Mouse (Mus musculus) hindbrain, embryonic 12.5 days (tissue): ENCODE results near the gene Gtf3c5. TPM values are rescaled to one million over a fixed set of nuclear protein-coding genes. Genes with fewer than 3 reads are reported as not detected.

Experiments used
- ATAC-seq: fragments of 200-750 bp; cut with Nextera tagmentation; 2 replicates; pipeline ENCODE4 v1.8.0; 2017; ENCODE audit warnings: moderate TSS enrichment; ENCODE audit not compliant: low FRiP score
- H3K27ac ChIP-seq: fragments of 300-500 bp; sonication (generic); 2 replicates; pipeline ENCODE4 v1.5.1; 2016; ENCODE audit warnings: mild to moderate bottlenecking
- H3K27me3 ChIP-seq: fragments of 300-500 bp; sonication (generic); 2 replicates; pipeline ENCODE4 v1.6.1; 2016; ENCODE audit warnings: mild to moderate bottlenecking
- H3K36me3 ChIP-seq: fragments of 300-500 bp; sonication (generic); 2 replicates; pipeline ENCODE4 v1.6.1; 2016; ENCODE audit warnings: mild to moderate bottlenecking
- H3K4me1 ChIP-seq: fragments of 300-500 bp; sonication (generic); 2 replicates; pipeline ENCODE4 v1.6.1; 2016
- H3K4me2 ChIP-seq: fragments of 300-500 bp; sonication (generic); replicated peaks from 2 replicates; pipeline ENCODE4 v1.6.1; 2016; ENCODE audit warnings: mild to moderate bottlenecking
- H3K4me3 ChIP-seq: fragments of 300-500 bp; sonication (generic); 2 replicates; pipeline ENCODE4 v1.5.1; 2016; ENCODE audit warnings: mild to moderate bottlenecking
- H3K9ac ChIP-seq: fragments of 300-500 bp; sonication (generic); 2 replicates; pipeline ENCODE4 v1.6.1; 2016; ENCODE audit warnings: mild to moderate bottlenecking, moderate library complexity
- H3K9me3 ChIP-seq: fragments of 300-500 bp; sonication (generic); replicated peaks from 2 replicates; pipeline ENCODE4 v1.6.1; 2016; ENCODE audit warnings: mild to moderate bottlenecking
- WGBS: fragments of 180-500 bp; shearing (Covaris S2); methylation state at CpG from one replicate; pipeline ENCODE4 v1.1.7; 2016; 5-methylcytosine and 5-hydroxymethylcytosine counted together
- polyA plus RNA-seq: library from polyadenylated mRNA; unstranded; fragments of >200 nt; fragmentation: Nextera tagmentation; extraction: Ambion mirVana; gene quantifications from 2 replicates; pipeline ENCODE4 v1.2.1, GENCODE M21; 2016

Gtf3c5 gene
- polyA plus RNA-seq, 1 experiment from 2014 or later, result 50.0 TPM

DNA sequence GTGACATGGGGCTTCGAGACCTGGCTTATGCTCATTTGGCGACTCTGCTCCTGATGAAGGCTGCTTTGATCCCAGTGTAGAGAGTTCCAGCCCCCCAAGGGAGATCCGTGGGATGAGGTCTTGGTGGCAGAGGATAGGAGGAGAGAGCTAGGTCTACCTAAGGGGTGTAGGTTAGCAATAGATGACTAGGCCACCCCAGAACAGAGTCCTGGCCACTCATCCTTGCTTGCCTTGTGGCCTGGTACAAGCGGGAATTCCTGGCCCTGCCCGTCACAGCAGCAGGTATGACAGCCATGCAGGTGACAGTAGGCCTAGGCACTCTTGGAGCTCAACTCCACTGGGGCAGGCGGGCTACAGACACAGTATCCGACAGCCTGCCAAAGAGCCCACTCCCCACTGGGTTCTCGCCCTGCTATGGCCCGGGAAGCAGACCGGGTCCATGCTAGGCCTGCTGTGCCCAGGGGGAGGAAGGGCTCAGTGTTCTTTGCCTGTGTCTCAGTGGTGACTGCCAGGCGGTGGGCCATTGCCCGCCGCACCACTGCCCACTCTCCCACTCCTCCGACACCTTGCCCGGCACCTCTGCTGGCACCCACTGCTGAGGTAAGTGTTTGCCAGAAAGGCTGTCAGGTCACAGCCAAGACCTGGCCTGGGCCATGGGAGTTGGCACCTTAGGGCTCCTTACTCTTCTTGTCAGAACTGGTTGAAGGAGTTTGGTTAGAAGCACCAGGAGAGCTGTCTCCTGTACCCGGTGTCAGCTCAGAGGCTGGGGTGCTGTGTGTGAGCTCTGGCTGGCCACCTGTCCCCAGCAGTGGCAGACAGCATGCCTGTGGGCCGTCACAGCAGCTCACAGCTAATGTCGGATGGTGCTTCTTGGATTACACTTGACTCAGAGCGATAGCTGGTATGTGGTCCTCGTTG lies 55.9 kb downstream of the Gtf3c5 start:
- no peak overlapping the region for H3K27ac ChIP-seq
- H3K9me3 ChIP-seq, result no peaks in the 10 kb centered on the region
- H3K36me3 ChIP-seq, result no peaks in the 10 kb centered on the region
- 0 out of 2 replicates have a peak overlapping the region, but pooled peaks have one; percentile 8 for H3K9ac ChIP-seq
- WGBS, result 87% methylated on average over 20 of the region's 20 CpGs
- no peak overlapping the region for H3K4me2 ChIP-seq
- no peak overlapping the region; the same call in 1 of the 2 replicates for H3K4me3 ChIP-seq
- H3K4me1 ChIP-seq, result peaks cover 90% of the 10 kb centered on the region
- no peak for ATAC-seq
- no peaks in the 10 kb centered on the region for H3K27me3 ChIP-seq

DNA sequence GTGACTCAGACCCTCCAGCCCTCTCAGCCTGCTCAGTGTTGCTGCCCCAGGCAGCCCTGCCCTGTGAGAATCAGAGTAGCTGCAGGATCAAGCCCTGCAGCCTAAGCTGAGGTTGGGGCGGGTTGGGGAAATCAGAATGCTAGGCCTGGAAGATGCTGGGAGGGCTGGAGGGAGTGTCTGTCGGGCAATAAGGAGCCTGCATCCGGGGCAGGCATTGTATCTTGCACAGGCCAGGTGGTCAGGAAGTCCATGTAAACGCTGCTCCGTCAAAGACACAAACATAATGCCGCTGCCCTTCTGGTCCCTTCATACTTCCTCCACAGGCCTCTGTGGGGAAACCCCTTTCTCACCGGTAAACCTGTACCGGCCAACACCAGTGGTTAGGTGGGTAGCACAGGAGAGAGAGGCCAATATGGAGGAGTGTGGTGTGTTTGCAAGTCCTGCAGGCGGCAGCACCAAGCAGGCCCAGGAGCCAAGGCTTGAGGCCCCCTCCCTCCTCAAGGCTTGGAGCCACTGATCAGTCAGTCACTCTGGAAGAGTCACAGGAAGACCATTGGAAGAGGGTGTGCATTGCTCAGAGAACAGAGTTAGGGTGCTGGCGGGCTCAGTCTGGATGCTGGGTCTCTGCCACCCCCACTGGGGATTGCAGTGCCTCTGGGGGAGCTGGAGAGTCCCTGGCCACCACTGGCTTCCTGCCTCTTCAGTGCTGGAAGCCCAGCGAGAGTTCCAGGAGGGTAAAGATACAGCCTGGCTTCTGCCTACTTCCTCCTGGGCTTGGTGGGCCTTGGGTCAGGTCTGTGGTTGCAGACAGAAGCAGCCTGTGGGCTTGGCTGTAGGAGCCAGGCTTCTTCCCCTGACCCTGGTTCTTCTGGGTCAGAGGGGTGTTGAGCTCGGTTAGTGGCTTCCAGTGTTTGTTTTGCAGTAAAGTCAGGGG lies 57.3 kb downstream of the Gtf3c5 start:
- Histone ChIP-seq H3K27me3 (no peaks in the 10 kb centered on the region), H3K27ac (peak overlapping the region; percentile 92), H3K4me3 (no peak overlapping the region), H3K4me2 (peak overlapping the region; percentile 29), H3K9me3 (no peaks in the 10 kb centered on the region), H3K36me3 (no peaks in the 10 kb centered on the region), H3K9ac (peak overlapping the region; percentile 44), H3K4me1 (peaks cover 82% of the 10 kb centered on the region)
- ATAC-seq, result peak; percentile 9; the same call in 1 of the 2 replicates
- 46% methylated on average over 12 of the region's 12 CpGs for WGBS

DNA sequence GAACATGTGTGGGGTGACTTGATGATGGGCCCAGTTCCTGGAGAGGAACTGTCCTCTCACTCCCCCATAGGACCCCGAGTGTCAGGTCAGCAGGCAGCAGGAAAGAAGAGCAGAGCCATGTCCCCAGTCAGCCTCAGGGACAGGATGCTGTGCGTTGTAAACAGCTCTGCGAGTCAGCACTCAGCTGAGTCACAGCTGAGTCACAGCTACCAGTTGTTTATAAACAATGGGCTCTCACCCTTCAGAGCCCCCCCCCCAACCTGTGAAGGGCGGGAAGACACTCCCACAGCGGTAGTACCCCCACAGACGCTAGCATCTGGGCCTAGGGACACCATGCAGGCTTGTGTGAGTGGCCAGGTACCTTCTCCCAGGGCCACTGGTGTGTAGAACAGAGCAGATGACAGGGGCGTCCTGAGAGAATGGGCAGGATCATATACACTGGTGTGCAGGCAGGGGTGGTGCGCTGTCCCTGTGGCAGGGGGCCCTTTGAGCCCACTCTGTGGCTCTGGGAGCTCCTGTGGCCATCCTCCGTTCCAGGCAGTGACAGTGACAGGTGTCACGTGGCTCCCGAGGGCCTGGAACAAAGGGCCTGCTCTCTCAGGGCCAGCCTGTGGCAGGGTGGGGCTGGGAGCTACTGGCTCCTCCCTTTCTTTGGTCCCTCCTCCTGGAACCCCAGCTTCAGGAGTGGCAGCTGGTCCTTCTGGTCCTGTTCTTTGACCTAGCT lies 58.2 kb downstream of the Gtf3c5 start:
- peak overlapping the region; percentile 29 for H3K4me2 ChIP-seq
- WGBS, result 12% methylated on average over 11 of the region's 11 CpGs
- peak; percentile 82 for ATAC-seq
- no peaks in the 10 kb centered on the region for H3K36me3 ChIP-seq
- no peaks in the 10 kb centered on the region for H3K9me3 ChIP-seq
- H3K4me3 ChIP-seq, result no peak overlapping the region
- H3K27me3 ChIP-seq, result no peaks in the 10 kb centered on the region
- H3K9ac ChIP-seq, result peak overlapping the region; percentile 44
- H3K4me1 ChIP-seq, result peaks cover 79% of the 10 kb centered on the region
- H3K27ac ChIP-seq, result peak overlapping the region; percentile 92

DNA sequence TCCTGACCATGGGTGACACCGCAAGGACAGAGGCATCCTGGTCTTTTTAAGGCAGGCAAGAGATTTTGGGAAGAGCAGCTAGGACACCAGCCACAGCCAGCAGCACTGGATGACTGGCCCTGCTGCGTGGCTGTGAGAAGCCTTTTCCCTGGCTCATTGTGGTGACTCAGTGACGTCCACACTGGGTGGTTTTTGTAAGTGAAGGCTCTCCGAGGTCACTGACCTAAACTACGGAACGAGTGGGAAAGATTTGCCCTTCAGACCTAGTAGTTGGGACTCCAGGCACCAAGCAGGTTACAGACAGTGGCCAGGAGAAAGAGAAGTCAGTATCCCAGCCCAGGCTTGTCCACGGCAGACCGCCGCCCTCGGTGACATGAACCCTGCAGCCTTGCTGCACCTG lies 59.1 kb downstream of the Gtf3c5 start:
- WGBS, result 75% methylated on average over 10 of the region's 10 CpGs
- H3K4me1 ChIP-seq, result peaks cover 77% of the 10 kb centered on the region

DNA sequence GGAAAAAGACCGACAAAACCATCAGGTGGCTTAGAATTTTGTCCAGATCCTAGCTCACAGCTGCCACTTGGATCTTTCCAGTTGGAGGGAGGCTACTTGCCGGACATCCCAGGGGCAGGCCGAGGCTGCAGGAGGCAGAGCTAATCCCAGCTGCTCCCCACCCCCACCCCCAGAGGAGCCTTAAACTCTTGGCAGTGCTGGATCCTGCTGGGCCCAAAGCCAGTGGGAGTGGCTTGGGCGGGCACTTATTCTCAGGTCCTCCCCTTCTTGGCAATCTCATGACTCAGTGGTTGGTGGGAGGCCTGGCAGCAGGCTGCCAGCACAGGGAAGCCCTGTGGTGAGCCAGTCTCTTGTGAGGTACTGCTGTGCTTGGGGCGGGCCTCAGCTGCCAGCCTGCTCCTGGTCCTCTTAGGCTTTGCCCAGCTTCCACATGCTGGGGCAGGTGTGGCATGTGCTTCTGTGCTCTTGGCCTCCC lies 59.9 kb downstream of the Gtf3c5 start:
- no peak overlapping the region for H3K9ac ChIP-seq
- no peaks in the 10 kb centered on the region for H3K36me3 ChIP-seq
- no peaks in the 10 kb centered on the region for H3K9me3 ChIP-seq
- peaks cover 76% of the 10 kb centered on the region for H3K4me1 ChIP-seq
- no peak overlapping the region for H3K4me3 ChIP-seq
- no peak overlapping the region for H3K4me2 ChIP-seq
- H3K27me3 ChIP-seq, result no peaks in the 10 kb centered on the region
- 11% methylated on average over 5 of the region's 5 CpGs for WGBS
- peak; percentile 74 for ATAC-seq
- peak overlapping the region; percentile 92 for H3K27ac ChIP-seq

More for the DNA sequence above, 59.1 kb downstream of the Gtf3c5 start:
- Histone ChIP-seq H3K9me3 (no peaks in the 10 kb centered on the region), H3K27ac (peak overlapping the region; percentile 92; the same call in 1 of the 2 replicates), H3K36me3 (no peaks in the 10 kb centered on the region), H3K9ac (0 out of 2 replicates have a peak overlapping the region, but pooled peaks have one; percentile 29), H3K4me3 (no peak overlapping the region), H3K4me2 (no peak overlapping the region), H3K27me3 (no peaks in the 10 kb centered on the region)
- no peak for ATAC-seq

DNA sequence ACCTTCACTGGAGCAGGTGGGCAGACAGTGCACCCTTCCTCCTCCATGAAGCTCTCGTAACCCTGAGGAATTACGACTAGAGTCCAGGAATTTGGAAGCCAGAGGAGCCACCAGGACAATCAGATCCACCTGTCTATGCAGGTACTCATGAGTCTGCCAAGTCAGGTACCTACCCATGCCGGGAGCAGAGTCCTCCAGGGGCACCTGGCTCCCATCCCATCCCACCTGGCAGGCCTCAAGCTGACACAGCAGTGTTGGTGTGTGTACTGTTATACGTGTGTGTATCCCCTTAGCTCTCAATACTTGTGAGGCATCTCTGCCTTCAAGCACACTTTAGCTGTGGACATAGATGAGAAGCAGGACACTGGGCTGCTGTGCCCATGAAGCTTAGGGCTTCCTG lies 61.4 kb downstream of the Gtf3c5 start:
- H3K36me3 ChIP-seq, result peaks cover 4% of the 10 kb centered on the region; the same call in 1 of the 2 replicates
- 88% methylated on average over 4 of the region's 4 CpGs for WGBS
- no peaks in the 10 kb centered on the region for H3K9me3 ChIP-seq
- no peak overlapping the region for H3K4me2 ChIP-seq
- peaks cover 78% of the 10 kb centered on the region for H3K4me1 ChIP-seq
- no peak overlapping the region for H3K4me3 ChIP-seq
- H3K27ac ChIP-seq, result no peak overlapping the region
- no peak overlapping the region for H3K9ac ChIP-seq
- ATAC-seq, result no peak
- H3K27me3 ChIP-seq, result no peaks in the 10 kb centered on the region

DNA sequence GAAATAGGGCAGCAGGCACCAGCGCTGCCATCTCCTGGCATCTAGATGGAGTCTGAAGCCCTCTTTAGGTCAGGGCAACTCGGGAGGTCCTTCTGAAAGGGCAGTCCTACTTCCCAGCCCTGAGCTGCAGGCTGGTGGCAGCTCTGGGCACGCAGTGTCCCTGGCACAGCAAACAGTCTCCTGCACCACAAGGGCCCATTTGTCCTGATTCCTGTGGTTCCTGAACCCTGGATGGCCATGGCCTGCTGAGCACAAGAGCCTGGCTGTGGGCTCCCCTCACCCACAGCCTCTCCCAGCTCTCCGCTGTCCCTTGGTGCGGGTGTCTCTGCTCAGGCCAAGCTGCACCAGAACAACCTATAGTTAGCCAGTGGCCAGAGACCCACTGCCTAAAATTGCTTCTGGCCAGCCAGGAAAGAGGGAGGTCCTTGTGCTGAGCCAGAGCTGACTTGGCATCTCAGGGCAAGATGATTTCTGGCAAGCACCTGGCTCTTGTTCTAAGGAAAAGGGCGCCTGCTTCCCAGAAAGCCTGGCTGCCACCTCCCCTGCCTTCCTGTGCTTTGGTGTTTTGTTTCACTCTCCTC lies 61.9 kb downstream of the Gtf3c5 start:
- no peak for ATAC-seq
- H3K9ac ChIP-seq, result no peak overlapping the region
- H3K27ac ChIP-seq, result no peak overlapping the region
- H3K27me3 ChIP-seq, result no peaks in the 10 kb centered on the region
- no peak overlapping the region for H3K4me3 ChIP-seq
- 84% methylated on average over 6 of the region's 6 CpGs for WGBS
- peaks cover 80% of the 10 kb centered on the region for H3K4me1 ChIP-seq
- H3K9me3 ChIP-seq, result no peaks in the 10 kb centered on the region
- peaks cover 5% of the 10 kb centered on the region for H3K36me3 ChIP-seq
- H3K4me2 ChIP-seq, result no peak overlapping the region

DNA sequence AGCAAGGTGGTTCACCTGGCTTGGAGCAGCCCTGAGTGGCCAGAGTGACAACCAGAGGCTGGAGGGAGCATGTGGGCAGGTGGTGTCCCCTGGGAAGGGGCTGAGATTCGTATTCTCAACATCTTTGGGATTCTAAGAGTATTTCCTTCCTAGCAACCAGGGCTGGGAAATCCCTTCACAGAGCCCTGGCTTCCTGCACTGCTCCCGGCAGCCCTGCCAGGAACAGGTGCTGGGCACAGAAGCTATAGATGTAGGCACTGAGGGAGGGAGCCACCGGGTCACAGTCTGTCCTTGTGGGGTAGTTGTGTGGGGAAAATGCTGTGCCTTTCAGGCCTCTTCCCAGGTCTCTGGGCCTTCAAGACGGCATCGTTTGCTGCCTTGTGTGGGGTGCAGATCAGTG lies 63.0 kb downstream of the Gtf3c5 start:
- no peak overlapping the region for H3K9ac ChIP-seq
- peaks cover 80% of the 10 kb centered on the region for H3K4me1 ChIP-seq
- peaks cover 5% of the 10 kb centered on the region for H3K36me3 ChIP-seq
- no peak for ATAC-seq
- H3K4me3 ChIP-seq, result no peak overlapping the region
- 70% methylated on average over 5 of the region's 5 CpGs for WGBS
- H3K9me3 ChIP-seq, result no peaks in the 10 kb centered on the region
- H3K27ac ChIP-seq, result no peak overlapping the region
- no peak overlapping the region for H3K4me2 ChIP-seq
- no peaks in the 10 kb centered on the region for H3K27me3 ChIP-seq

DNA sequence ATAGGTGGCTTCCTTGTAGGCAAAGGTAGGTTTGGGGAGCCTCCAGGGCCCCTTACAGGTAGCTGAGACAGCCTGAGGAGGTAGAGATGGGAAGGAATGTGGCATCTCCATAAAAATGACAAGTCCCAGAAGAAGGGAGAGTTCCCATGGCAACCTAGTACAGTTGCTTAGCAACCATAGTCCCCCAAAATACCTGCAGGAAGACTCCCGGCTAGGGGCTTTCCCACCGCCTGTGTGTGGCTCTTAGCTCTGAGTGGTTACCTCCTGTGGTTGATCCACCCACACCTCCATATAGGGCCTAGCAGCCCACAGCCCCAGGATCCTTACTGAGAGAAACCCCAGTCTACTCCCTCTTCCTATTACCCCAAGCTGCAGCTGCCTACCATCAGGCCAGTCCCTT lies 65.3 kb downstream of the Gtf3c5 start:
- Histone ChIP-seq H3K27me3 (no peaks in the 10 kb centered on the region), H3K36me3 (peaks cover 5% of the 10 kb centered on the region), H3K9me3 (no peaks in the 10 kb centered on the region), H3K4me3 (no peak overlapping the region), H3K9ac (peak overlapping the region; percentile 13; the same call in 1 of the 2 replicates), H3K27ac (peak overlapping the region; percentile 25), H3K4me2 (peak overlapping the region; percentile 8; the same call in 1 of the 2 replicates), H3K4me1 (peaks cover 72% of the 10 kb centered on the region)
- ATAC-seq, result no peak
- 22% methylated on average over 2 of the region's 2 CpGs for WGBS

DNA sequence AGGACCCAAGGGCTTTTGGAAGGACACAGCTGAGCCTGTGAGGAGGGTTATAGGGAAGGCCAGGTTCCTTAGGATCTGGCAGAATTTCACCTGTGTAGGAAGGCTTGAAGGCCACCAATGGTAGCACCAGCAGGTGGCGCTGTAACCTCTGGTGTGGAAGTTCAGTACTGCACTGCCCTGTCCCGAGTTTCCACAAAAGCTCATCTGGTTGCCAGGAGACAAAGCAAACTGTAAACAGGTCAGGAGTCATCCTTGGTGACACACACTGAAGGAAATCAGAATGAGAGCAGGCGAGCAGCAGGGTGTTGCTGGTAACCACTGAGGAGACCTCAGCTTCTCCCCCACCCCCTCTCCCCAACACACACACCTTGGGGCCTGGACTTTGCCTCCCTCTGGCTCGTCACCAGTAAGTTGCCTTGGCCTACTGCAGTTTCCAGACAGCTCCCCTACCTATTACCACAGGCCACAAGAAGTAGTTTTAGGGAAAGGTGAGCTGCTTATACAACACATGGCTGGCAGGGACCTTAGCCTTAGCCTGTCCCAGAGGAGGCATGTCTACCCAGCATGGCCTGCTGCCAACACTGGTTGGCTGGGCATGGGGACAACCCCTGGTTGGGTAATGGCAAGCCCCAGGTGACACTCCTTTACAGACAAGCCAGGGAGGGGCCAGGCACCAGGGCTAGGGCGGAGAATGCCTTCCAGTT lies 66.2 kb downstream of the Gtf3c5 start:
- H3K4me2 ChIP-seq, result no peak overlapping the region
- ATAC-seq, result no peak
- H3K4me3 ChIP-seq, result no peak overlapping the region
- H3K4me1 ChIP-seq, result peaks cover 70% of the 10 kb centered on the region
- no peak overlapping the region for H3K27ac ChIP-seq
- no peaks in the 10 kb centered on the region for H3K9me3 ChIP-seq
- 41% methylated on average over 5 of the region's 5 CpGs for WGBS
- no peak overlapping the region for H3K9ac ChIP-seq
- H3K36me3 ChIP-seq, result peaks cover 5% of the 10 kb centered on the region
- no peaks in the 10 kb centered on the region for H3K27me3 ChIP-seq
